Mouse (Mus musculus) lung, adult 18-20 months (tissue): Measurements from ENCODE around the gene Tsacc.
"Not testable (repeated sequence)": the region's sequence is repeated elsewhere in the genome, so short reads cannot be mapped to it uniquely, and the experiment has no call there.

Experiments used
- DNase-seq, 2 experiments: peaks; one replicate each; pipeline ENCODE4 v3.0.0; 2022; ENCODE audit warnings: mixed read lengths in 2 of 2

Tsacc gene

DNA sequence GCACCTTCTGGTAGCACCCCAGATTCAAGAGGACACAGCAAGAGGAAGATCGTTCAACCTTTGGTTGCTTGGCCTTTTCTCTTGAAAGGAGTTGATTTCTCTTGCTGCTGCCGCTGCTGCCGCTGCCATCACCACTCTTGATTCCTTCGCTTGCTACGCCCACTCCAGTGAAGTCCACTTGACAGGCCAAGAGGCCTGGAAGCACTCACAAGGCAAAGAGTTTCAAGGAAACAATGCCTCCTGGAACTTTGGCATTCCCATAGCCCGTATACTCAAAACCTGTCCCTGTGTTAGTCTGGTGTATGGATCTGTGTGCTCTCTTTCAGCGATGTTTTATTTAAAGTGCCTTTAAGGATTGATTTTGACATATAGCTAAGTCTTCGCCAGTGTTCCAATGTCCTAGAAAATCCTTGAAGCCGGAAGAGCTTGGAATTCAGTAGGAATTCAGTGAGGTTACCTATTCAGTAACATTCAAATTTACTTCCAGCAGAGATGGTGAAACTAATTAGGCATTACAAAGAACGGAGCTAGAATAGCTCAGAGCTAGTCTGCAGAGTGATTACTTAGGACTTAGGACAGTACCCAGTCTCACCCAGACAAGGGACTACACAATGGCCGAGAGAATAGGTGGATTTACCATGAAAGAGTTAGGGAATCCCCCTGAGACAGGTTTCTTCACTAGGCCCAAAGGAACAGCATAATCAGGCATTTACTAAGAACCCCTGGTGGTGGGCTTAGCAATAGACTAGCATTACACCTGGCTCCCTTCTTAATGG is 15.5 kb downstream of the Tsacc start:
- DNase-seq = peak; percentile 82 to 85

DNA sequence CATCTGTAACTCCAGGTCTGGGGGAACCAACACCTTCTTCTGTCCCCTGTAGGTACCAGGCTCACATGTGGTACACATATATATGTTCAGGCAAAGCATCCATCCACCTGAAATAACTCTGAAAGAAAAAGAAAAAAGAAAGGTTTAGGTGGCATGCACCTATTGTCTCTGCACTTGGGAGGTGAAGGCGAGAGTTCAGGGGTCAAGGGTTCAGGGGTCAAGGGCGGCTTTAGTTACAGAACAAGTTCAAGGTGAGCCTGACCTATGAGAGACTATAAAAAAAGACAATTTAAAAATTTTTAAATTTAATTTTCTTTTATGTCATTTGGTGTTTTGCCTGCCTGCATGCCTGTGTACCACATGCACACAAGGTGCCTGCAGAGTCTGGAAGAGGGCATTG is 16.8 kb downstream of the Tsacc start:
- DNase-seq = no peak

DNA sequence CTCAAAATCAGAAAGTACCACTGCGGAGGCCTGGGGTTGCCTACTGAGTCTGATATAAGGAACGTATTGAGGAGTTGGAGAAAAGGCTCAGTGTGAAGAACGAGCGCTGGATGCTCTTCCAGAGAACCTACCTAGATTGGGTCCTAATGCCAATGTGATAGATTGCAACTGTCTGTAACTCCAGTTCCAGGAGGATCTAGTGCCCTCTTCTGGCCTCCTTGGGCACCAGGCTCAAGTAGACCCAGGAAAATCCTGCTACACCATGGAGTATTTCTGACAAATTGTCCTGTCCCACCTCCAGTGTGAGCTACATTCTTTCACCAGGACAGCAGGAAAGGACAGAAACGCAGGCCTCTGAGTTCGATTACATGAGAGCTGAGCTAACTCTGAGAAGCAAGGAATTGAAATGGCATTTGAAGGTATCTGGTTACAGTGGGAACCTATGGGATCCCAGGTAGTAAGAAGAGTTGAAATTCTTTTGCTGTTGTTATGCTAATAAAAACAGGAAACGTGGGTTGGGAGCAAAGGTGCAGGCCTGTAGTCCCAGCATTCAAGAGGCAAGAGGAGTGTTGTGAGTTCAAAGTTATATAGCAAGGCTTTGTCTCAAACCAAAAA is 20.2 kb downstream of the Tsacc start:
- peak; percentile 17 to 55 for DNase-seq

DNA sequence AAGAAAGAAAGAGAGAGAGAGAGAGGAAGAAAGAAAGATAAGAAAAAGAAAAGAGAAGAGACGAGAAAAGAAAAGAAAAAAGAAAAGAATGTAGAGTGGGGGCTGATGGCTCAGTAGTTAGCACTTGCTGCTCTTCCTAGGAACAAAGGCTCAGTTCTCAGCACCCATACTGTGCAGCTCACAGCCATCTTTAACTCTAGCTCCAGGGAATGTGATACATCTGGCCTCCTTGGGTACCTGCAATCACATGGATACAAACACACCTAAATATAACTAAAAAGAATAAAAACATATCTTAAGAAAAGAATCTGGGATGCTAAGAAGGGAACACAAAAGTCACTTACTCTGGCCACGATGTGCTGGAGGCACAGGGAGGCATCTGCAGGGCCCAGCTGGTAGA is 20.7 kb downstream of the Tsacc start:
- DNase-seq = no peak

DNA sequence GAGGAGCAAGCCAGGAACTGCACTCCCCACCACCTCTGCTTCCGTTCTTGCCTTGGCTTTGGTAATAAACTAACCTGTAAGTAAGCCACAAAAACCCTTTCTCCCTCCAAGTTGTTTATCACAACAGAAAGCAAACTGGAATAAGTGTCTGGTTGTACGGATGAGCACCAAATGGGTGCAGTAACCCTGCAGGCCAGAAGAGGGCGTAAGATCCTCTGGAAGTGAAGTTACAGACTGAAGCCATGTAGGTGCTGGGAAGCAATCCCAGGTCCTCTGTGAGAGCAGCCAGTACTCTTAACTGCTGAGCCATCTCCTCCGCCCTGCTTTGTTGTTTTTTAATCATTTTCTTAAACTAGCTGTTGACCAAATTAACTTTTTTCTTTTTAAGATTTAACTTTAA is 22.8 kb downstream of the Tsacc start:
- DNase-seq = no peak

DNA sequence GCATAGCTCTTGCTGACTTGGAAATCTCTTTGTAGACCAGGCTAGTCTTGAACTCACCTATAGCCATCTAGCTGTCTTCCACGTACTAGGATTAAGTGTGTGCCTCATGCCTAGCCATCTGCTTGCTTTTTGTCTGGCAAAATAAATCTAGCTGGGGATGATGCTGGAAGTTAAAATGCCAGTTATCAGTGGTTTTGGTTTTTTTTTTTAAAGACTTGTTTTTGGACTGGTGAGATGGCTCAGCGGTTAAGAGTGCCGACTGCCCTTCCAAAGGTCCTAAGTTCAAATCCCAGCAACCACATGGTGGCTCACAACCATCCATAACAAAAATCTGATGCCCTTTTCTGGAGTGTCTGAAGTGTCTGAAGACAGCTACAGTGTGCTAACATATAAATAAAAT is 24.9 kb downstream of the Tsacc start:
- no peak for DNase-seq

DNA sequence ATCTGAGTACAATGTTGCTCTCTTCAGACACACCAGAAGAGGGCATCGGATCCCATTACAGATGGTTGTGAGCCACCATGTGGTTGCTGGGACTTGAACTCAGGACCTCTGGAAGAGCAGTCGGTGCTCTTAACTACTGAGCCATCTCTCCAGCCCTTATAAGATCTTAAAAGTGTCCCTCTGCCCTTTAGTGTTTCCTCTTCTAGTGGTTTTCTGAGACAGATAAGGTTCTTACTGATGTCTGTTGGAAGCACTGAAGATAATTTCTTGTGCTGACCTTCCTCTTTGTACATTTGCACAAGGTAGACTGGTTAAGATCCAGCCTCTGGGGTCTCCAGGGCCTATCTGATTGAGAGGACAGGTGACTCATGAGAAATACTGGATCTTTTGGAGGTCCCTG is 25.5 kb downstream of the Tsacc start:
- DNase-seq = not testable (repeated sequence)

DNA sequence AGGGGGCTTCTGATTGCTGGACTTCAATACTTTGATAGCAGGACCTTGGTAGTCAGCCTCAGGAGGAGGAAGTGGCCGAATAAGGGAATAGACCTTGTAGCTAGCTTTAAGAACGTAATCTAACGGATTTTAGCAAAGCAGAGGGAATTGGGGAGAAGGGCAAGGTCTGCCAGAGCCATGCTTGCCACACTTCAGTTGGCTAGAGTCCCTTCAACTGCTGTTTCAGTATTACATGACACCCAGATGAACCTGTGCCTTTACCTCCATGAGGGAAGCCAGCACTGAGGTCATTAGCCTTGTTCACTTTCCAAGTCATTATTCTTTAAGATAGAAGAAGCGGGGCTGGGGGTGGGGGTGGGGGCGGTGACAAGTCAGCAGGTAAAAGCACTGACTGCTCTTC is 27.8 kb downstream of the Tsacc start:
- no peak for DNase-seq

DNA sequence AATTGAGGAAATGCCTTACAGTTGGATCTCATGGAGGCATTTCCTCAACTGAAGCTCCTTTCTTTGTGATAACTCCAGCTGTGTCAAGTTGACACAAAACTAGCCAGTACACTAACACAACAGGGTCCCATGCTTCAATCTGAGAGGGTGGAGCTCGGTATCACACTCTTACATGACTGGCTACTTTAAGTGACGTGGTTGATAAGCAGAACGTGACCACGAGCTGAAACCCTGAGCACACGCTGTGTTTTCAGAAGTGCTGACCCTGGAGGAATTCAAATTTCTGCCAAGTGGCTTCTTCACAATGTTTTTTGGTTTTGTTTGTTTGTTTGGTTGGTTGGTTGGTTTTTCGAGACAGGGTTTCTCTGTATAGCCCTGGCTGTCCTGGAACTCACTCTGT is 28.8 kb downstream of the Tsacc start:
- DNase-seq = not testable (repeated sequence)

DNA sequence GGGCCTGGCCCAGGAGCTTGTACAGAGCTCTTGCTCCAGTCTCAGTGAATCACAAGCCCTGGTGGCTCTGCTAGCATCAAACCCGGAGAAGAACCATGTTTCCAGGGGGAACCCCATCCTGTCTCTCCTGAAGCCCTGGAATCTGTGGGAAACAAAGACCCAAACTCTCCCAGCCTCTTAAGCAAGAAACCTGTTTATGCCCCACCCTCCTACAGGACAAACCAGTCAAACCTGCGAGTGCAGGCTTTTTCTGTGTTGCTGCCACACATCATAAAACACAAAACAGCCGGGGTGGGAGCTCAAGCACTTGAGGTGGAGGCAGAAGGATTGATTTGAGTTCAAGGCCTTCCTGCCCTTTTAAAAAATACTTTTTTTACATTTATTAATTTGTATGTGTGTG is 34.5 kb downstream of the Tsacc start:
- peak; percentile 14 to 50 for DNase-seq

DNA sequence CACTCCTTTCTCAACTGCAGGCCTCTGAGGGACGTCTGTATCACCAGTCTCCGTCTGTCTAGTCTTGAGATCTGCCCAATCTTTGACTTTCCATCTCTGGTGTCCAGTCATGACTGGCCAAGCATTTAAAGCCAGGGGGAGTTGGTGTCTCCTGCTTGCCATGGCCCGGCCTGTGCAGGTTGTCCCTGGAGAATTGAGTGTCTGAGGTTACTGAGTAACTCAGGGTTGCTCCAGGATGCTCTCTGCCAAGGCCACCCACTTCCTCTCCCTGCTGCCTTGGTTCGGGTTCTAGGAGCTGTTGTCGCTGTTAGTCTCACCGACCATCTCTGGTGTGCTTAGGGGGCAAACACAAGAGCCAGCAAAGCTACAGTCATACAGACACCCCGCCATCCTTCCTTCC is 40.4 kb downstream of the Tsacc start:
- no peak for DNase-seq

DNA sequence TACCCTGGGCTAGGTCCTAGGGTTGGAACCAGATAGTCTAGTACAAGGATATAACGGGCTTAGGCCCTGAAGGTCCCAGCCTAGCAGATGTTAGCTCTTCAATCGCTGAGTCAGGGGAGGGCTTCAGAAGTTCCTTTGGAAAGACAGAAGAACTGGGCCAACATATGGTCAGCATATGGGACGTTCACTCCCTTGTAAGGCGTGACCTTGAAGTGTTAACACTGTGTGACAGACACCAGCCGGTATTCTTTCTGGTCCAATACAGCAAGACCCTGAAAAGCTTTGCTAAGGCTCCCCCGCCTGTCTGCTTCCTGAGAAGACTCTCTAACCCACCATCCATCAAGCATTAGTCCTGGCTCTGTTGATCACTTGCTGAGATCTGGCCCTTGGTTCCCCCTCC is 40.8 kb downstream of the Tsacc start:
- DNase-seq = no peak

DNA sequence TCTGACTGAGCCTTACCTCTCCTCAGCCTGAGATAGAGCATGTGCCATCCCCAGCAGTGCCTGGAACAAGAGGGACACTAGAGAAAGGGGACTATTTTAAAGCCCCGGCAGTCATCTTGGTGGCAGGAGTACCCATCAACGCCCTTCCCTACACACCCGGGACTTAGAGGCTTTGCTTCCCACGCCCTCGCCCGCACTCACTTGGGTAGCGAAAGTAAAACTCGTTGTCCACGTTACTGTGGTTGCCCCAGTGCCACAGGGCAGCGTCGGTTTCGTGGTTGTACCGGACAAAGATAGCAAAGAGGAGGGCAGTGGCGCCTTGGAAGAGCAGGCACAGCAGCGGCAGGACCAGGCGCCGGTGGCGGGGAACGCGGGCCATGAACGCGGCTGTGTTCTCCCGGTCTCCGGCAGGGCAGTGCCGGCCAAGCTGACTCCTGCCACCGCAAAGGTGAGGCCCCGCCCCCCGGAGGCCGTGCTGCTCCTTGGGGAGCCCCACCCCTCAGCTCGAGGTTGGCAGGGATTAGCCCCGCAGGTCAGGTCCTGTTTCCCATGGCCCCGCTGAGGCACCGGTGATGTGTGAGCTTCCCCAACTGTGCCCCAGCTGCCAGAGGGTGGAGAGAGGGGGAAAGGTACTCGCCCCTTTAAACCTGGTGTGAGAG is 42.4 kb downstream of the Tsacc start, which contains the start of gene Rhbg:
Rhbg (minus strand) TSS at position 442 of the 659 bp plus-strand sequence.
- peak; percentile 84 to 89 for DNase-seq

DNA sequence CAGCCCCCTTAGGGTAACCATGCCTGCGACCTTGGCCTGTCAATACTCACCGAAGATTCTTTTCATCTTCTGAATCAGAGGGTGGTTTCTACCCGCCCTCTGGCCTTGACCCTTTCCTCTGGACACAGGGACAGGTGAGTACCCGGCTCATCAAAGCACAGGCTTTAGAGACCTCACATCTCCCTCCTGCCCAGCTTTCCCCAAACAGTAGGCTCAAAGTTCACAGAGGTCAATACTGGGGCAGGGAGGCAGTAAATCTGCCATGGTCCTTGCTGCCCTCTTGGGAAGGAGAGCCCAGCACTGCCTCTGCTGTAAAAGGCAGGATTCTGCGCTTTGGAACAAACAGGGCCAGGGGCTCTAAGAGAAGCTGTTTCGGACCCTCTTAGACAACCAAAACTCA is 44.1 kb downstream of the Tsacc start:
- DNase-seq = no peak

DNA sequence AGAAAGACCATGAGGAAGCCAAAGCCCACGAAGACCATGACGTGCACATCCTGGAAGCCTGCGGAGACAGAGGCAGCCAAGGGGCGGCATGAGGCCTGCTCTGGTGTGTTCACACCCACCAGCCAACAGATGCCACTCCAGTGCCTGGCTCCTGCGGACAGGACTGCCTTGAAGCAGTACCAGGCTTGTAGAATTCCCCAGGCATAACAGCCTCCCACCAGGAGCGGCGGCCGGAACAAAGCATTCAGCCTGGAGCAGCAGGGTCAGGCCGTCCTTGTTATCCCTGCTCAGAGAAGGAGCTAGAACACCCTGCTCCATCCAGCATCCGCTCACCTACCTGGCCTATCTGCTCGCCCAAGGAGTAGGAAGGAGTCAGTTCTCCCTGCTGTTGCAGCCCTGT is 48.4 kb downstream of the Tsacc start:
- no peak for DNase-seq

DNA sequence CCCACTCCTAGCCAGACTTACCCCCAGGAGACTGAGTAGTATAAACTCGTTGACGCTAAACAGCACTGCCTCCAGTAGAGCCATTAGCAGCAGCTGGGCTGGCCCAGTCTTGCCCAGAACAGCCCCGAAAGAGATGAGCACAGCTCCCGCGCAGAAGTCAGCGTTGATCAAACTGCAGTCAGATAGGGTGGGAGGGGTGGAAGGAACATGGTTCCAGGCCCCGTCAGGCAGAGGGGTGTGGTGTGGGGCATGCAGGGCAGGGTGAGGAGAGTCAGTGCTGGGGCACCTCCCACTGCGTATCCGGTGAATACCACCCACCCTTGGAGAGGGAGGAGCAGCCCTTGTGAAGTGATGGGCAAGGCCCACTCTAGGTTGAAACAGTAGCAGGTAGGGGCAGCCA is 49.1 kb downstream of the Tsacc start:
- no peak for DNase-seq

DNA sequence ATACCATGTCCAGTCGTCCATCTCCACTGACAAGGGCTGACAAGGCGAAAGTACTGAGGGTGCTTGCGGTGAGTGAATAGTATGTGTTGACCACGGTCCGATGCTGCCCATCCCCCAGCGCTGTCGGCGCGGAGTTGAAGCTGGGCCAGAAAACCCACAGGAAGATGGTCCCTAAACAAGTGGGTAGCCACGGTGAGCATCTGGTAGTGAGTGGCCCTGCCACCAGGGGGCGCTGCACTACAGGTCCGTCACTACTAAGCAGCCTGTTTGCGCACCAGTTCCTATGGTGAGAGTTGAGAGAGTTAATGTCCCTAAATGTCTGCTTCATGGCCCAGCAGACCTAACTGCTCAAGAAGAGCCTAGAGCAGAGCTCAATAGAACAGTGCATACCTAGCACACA is 51.0 kb downstream of the Tsacc start:
- peak; percentile 52 to 65 for DNase-seq

DNA sequence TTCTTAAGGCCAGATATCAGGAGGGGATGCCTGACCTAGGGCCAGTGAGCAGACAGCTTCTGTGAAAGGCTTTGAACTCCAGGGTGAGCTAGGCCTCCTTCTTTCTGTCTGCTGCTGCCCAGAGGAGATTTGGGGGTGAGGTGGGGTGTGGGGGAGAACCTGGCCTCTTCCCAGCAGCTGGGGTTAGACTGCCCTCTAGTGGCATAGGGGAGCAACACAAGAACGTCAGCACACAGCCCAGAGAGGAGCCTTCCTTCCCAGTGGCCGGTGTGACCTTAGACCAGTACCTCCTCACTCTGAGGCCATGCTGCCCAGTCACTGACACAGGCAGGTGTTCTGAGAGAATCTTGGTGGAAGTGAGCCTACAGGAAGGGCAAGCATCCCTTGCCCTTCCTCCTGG is 52.7 kb downstream of the Tsacc start:
- peak; percentile 29 to 37 for DNase-seq

DNA sequence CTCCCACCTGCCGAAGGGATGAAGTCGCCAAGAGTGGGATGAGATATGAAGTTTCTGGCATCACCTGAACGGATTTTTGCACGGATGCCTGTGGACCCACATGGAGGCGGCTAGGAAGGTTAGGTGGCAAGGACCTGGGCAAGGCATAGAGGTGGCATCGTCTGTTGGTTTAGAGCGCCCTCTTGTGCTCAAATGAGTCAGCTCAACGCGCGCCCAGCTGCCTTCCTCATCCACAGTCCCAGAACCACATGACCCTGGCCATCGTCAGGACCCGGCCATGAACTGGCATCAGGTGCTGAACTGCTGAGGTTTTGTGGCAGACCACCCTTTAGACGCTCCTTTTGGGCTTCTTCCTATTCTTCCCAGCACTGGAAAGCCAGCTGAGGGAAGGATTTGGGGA is 54.3 kb downstream of the Tsacc start:
- peak; percentile 64 to 70 for DNase-seq

DNA sequence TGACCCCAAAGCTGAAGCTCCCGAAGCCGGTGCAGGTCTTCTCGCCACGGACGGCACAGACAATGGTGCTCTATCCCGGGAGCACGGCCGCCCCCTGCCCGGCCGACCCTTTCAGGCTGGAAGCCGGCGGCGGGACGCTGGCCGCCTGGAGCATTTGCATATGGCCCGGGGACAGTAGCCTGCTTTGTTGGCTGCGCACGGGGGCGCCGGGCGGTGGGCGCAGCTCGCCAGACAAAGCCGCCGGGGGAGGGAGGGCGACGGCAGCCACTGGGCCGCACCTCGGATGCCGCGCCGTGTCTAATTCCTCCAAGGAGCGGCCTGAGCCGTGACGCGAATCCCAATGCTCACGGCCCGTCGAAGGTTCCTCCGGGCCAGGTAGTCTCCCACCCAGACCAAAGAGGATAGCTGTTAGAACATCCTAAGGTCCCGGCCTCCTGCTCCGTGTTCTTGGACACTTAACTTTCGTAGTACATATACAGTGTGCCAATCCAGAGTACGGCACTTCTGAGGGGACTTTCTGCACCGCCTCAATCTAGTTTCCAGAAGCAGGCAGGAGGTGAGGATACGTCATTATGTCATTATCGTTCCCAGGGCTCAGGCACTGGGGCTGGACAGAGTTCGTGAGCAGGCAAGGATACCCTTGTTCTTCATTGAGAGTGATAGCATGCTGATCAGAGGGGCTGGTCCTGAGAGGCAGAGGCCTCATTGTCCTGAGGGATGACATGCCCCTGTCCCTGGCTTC is 55.6 kb downstream of the Tsacc start:
- DNase-seq = no peak

DNA sequence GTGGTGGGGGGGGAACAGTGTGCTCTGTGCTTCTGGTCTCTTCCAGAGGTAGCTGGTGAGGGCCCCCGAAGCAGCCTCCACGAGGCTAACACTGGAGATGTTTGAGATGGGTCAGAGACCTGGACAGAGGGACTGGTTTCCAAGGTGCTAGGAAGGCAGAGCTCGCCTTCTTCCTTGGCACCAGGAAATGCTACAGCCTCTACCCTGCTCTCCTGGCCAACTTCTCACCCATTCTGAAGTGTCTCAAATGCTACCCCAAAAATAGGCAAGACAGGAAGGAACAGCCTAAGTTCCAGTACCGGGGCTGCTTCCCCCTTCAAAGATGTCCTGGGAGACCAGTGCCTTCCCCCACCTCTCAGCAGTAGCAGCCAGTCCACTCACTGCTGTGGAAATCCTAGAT is 57.4 kb downstream of the Tsacc start:
- no peak for DNase-seq

DNA sequence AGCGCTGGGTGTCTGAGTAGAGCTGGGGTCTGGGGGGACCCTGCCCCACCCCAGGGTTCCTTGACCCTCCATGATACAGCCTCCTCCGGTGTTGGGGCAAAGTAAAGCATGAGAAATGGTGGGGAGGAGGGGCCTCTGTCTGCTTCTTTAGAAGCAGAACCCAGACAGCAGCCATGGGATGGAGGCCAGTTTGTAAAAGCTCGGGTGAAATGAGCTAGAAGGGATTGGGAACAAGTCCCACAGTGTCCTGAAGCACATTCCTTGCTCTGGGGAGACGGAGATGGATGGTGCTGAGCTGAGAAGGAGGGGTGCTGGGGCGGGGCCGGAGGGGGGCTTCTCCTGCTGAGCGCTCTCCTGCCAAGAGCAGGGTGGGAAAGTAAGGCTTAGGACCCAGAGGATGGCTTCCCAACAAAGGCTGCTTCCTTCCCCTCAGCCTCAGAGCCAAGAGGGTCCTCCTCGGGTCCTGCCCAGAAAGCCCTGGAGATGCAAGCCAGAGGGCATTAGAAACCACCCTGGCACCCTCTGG is 57.9 kb downstream of the Tsacc start:
- DNase-seq = no peak

DNA sequence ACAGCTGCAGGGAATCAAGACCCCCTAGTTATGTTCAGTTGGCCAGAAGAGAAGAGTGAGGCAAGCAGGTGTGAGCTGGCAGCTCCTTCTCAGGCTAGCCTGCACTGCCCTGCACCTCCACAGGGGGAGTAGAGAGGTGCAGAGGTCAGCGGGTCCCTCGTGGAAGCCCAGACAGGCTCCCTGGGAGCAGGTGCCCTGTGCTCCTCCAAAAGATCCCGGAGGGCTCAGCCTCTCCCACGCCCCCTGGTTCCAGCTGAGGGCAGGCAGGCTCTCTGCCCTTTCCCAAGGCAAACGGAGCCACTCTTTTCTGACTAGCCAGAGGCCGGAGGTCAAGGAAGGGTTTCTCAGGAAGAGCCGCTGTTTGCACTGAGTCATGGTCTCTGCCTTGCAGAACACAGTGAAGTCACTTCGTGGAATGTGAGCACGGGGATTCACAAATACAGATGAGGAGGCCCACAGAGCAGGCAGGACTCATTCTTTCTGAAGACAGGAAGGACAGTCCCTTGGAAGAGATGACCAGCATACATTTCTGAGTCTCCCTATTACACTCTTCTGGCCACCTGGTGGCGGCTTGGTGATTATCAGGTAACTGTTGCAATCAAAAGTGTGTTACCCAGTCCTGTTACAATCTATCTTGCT is 59.1 kb downstream of the Tsacc start:
- DNase-seq = peak in 1 of 2 experiments; percentile 34
